Mouse (Mus musculus): Measurements from ENCODE around the gene Usp49. TPM values are rescaled to one million over a fixed set of nuclear protein-coding genes. Genes with fewer than 3 reads are reported as not detected.
A peak's percentile ranks its signal among the peaks of the same experiment; 100 is the strongest.

Gene Usp49
- polyA plus RNA-seq, 1 experiment from 2014 or later, result 1.2 TPM

GRCm38 (mm10) chr17:47671988-47672310, 41.5 kb downstream of the Usp49 start:
- H3K4me3 ChIP-seq (ENCODE audit: low read depth, low read length), result peak overlapping the region; percentile 43
- TF ChIP-seq EP300 (IDR thresholded peaks at IDR 0.05; ENCODE audit: low read depth) (no peak), CTCF (IDR thresholded peaks at IDR 0.05; ENCODE audit: low read depth) (no peak)
- ATAC-seq, result no peak
- H3K27me3 ChIP-seq (ENCODE audit: insufficient read depth, low read length), result peaks cover 11% of the 10 kb centered on the region; the same call in 1 of the 2 replicates
- no peaks in the 10 kb centered on the region for H3K9me3 ChIP-seq (ENCODE audit: low read length)
- 39% methylated on average over 14 of the region's 14 CpGs for WGBS (ENCODE audit: insufficient replicate concordance)
- no peak overlapping the region for H3K27ac ChIP-seq (ENCODE audit: low read depth)
- peaks cover 7% of the 10 kb centered on the region for H3K4me1 ChIP-seq (ENCODE audit: insufficient read depth)
- H3K4me2 ChIP-seq (ENCODE audit: low read depth, low read length), result peak overlapping the region; percentile 69
- H3K9ac ChIP-seq (replicated peaks), result 0 out of 2 replicates have a peak overlapping the region, but pooled peaks have one; percentile 26
- no peak for DNase-seq
- H3K36me3 ChIP-seq (replicated peaks; ENCODE audit: insufficient read depth, low read length), result peaks cover 5% of the 10 kb centered on the region; the same call in 1 of the 2 replicates

- WGBS (ENCODE audit: insufficient replicate concordance), result 9% methylated on average over 64 of the region's 68 CpGs
- H3K4me1 ChIP-seq (ENCODE audit: insufficient read depth), result peaks cover 7% of the 10 kb centered on the region
- TF ChIP-seq CTCF (IDR thresholded peaks at IDR 0.05; ENCODE audit: low read depth) (no peak; the same call in 1 of the 2 replicates), EP300 (IDR thresholded peaks at IDR 0.05; ENCODE audit: low read depth) (no peak)
- H3K27ac ChIP-seq (ENCODE audit: low read depth), result no peak overlapping the region
- H3K9ac ChIP-seq (replicated peaks), result 0 out of 2 replicates have a peak overlapping the region, but pooled peaks have one; percentile 26
- H3K36me3 ChIP-seq (replicated peaks; ENCODE audit: insufficient read depth, low read length), result peaks cover 5% of the 10 kb centered on the region; the same call in 1 of the 2 replicates
- peak overlapping the region; percentile 69 for H3K4me2 ChIP-seq (ENCODE audit: low read depth, low read length)
- no peaks in the 10 kb centered on the region for H3K9me3 ChIP-seq (ENCODE audit: low read length)
- DNase-seq (peak; percentile 39), ATAC-seq (peak; percentile 23; the same call in 1 of the 2 replicates)
- H3K4me3 ChIP-seq (ENCODE audit: low read depth, low read length), result peak overlapping the region; percentile 43
- peaks cover 11% of the 10 kb centered on the region; the same call in 1 of the 2 replicates for H3K27me3 ChIP-seq (ENCODE audit: insufficient read depth, low read length)
Observed at GRCm38 (mm10) chr17:47672311-47673111, 42.0 kb downstream of the Usp49 start.

GRCm38 (mm10) chr17:47676581-47676980, 46.1 kb downstream of the Usp49 start:
- TF ChIP-seq EP300 (IDR thresholded peaks at IDR 0.05; ENCODE audit: low read depth), result no peak
- TF ChIP-seq CTCF (IDR thresholded peaks at IDR 0.05; ENCODE audit: low read depth), result peak; percentile 90
- Histone ChIP-seq H3K4me3 (ENCODE audit: low read depth, low read length) (no peak overlapping the region), H3K9ac (replicated peaks) (no peak overlapping the region), H3K36me3 (replicated peaks; ENCODE audit: insufficient read depth, low read length) (peaks cover 23% of the 10 kb centered on the region), H3K4me1 (ENCODE audit: insufficient read depth) (peaks cover 7% of the 10 kb centered on the region), H3K27me3 (ENCODE audit: insufficient read depth, low read length) (peaks cover 11% of the 10 kb centered on the region; the same call in 1 of the 2 replicates), H3K9me3 (ENCODE audit: low read length) (no peaks in the 10 kb centered on the region), H3K4me2 (ENCODE audit: low read depth, low read length) (no peak overlapping the region), H3K27ac (ENCODE audit: low read depth) (no peak overlapping the region)
- DNase-seq (peak; percentile 69), ATAC-seq (no peak)
- 27% methylated on average over 9 of the region's 9 CpGs for WGBS (ENCODE audit: insufficient replicate concordance)

DNA sequence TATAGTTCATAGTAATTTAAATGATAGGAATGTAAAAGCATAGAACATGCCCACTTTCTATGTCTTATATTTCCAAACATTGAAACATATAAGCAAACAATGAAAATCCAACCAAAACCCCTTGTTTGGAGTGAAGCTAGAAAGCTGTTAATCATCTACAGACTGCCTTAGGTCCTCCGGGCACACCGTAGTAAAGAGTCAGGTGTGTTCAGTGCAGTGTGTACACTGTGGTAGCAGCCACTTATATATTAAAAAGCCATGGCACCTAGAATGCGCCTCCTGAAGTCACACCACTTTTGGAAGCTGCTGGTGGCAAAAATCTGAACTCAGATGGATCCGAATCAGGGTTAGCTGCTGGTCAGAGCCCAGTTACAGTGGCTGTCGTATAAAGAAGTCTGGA, 47.7 kb downstream of the Usp49 start:
- TF ChIP-seq EP300 (IDR thresholded peaks at IDR 0.05; ENCODE audit: low read depth) (no peak), CTCF (IDR thresholded peaks at IDR 0.05; ENCODE audit: low read depth) (no peak)
- Histone ChIP-seq H3K4me3 (ENCODE audit: low read depth, low read length) (no peak overlapping the region), H3K9ac (replicated peaks) (no peak overlapping the region), H3K27ac (ENCODE audit: low read depth) (no peak overlapping the region), H3K9me3 (ENCODE audit: low read length) (no peaks in the 10 kb centered on the region), H3K36me3 (replicated peaks; ENCODE audit: insufficient read depth, low read length) (peaks cover 23% of the 10 kb centered on the region), H3K27me3 (ENCODE audit: insufficient read depth, low read length) (no peaks in the 10 kb centered on the region), H3K4me1 (ENCODE audit: insufficient read depth) (no peaks in the 10 kb centered on the region), H3K4me2 (ENCODE audit: low read depth, low read length) (no peak overlapping the region)
- 80% methylated on average over 5 of the region's 5 CpGs for WGBS (ENCODE audit: insufficient replicate concordance)
- ATAC-seq (peak; percentile 78), DNase-seq (no peak)

GRCm38 (mm10) chr17:47678702-47679101, 48.2 kb downstream of the Usp49 start:
- TF ChIP-seq CTCF (IDR thresholded peaks at IDR 0.05; ENCODE audit: low read depth) (no peak), EP300 (IDR thresholded peaks at IDR 0.05; ENCODE audit: low read depth) (no peak)
- peaks cover 23% of the 10 kb centered on the region for H3K36me3 ChIP-seq (replicated peaks; ENCODE audit: insufficient read depth, low read length)
- no peaks in the 10 kb centered on the region for H3K27me3 ChIP-seq (ENCODE audit: insufficient read depth, low read length)
- DNase-seq, result no peak
- ATAC-seq, result no peak
- H3K4me1 ChIP-seq (ENCODE audit: insufficient read depth), result no peaks in the 10 kb centered on the region
- H3K27ac ChIP-seq (ENCODE audit: low read depth), result no peak overlapping the region
- 70% methylated on average over 5 of the region's 5 CpGs for WGBS (ENCODE audit: insufficient replicate concordance)
- H3K9me3 ChIP-seq (ENCODE audit: low read length), result no peaks in the 10 kb centered on the region
- no peak overlapping the region for H3K9ac ChIP-seq (replicated peaks)
- H3K4me3 ChIP-seq (ENCODE audit: low read depth, low read length), result no peak overlapping the region
- no peak overlapping the region for H3K4me2 ChIP-seq (ENCODE audit: low read depth, low read length)

GRCm38 (mm10) chr17:47682836-47683235, 52.3 kb downstream of the Usp49 start:
- Histone ChIP-seq H3K27me3 (ENCODE audit: insufficient read depth, low read length) (no peaks in the 10 kb centered on the region), H3K4me2 (ENCODE audit: low read depth, low read length) (no peak overlapping the region), H3K9ac (replicated peaks) (no peak overlapping the region), H3K36me3 (replicated peaks; ENCODE audit: insufficient read depth, low read length) (peaks cover 42% of the 10 kb centered on the region), H3K4me1 (ENCODE audit: insufficient read depth) (peaks cover 8% of the 10 kb centered on the region), H3K27ac (ENCODE audit: low read depth) (no peak overlapping the region), H3K9me3 (ENCODE audit: low read length) (no peaks in the 10 kb centered on the region), H3K4me3 (ENCODE audit: low read depth, low read length) (no peak overlapping the region)
- TF ChIP-seq EP300 (IDR thresholded peaks at IDR 0.05; ENCODE audit: low read depth) (no peak), CTCF (IDR thresholded peaks at IDR 0.05; ENCODE audit: low read depth) (no peak)
- ATAC-seq (no peak), DNase-seq (no peak)
- 63% methylated on average over 4 of the region's 4 CpGs for WGBS (ENCODE audit: insufficient replicate concordance)

Measured in liver, postnatal 0 days (tissue).